Mouse (Mus musculus): ENCODE results near the gene Npas3.
A peak's percentile ranks its signal among the peaks of the same experiment; 100 is the strongest.

The Npas3 gene

GRCm38 (mm10) chr12:54064986-54065385 lies 816.5 kb downstream of the Npas3 start:
- DNase-seq (ENCODE audit: low spot score) = no peak

- DNase-seq (ENCODE audit: low spot score) = no peak
Observed at GRCm38 (mm10) chr12:54065607-54066006, 817.1 kb downstream of the Npas3 start.

GRCm38 (mm10) chr12:54067419-54067818 lies 818.9 kb downstream of the Npas3 start:
- DNase-seq (ENCODE audit: low spot score) = no peak

DNA sequence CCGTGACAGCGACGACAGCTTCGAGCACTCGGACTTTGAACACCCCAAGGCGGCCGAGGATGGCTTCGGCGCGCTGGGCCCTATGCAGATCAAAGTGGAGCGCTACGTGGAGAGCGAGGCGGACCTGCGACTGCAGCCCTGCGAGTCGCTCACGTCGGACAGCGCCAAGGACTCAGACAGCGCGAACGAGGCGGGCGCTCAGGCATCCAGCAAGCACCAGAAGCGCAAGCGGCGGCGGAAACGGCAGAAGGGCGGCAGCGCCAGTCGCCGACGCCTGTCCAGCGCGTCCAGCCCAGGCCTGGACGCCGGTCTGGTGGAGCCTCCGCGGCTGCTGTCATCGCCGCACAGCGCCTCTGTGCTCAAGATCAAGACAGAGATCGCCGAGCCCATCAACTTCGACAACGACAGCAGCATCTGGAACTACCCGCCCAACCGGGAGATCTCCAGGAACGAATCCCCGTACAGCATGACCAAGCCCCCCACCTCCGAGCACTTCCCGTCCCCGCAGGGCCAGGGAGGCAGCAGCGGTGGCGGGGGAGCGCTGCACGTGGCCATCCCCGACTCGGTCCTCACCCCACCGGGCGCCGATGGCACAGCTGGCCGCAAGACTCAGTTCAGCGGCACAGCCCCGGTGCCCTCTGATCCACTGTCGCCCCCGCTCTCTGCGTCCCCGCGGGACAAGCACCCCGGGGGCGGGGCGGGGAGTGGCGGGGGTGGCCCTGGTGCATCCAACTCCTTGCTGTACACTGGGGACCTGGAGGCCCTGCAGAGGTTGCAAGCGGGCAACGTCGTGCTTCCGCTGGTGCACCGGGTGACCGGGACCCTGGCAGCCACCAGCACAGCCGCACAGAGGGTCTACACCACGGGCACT lies 819.6 kb downstream of the Npas3 start:
- no peak for DNase-seq (ENCODE audit: low spot score)

DNA sequence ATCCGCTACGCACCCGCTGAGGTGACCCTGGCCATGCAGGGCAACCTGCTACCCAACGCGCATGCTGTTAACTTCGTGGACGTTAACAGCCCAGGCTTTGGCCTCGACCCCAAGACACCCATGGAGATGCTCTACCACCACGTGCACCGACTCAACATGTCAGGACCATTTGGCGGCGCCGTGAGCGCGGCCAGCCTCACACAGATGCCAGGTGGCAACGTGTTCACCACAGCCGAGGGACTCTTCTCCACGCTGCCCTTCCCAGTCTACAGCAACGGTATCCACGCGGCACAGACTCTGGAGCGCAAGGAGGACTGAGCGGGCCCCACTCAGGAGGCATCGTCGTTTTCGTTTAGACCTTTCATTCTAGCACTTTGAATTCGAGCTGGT lies 820.3 kb downstream of the Npas3 start:
- no peak for DNase-seq (ENCODE audit: low spot score)

GRCm38 (mm10) chr12:54074012-54074411 lies 825.5 kb downstream of the Npas3 start:
- no peak for DNase-seq (ENCODE audit: low spot score)

DNA sequence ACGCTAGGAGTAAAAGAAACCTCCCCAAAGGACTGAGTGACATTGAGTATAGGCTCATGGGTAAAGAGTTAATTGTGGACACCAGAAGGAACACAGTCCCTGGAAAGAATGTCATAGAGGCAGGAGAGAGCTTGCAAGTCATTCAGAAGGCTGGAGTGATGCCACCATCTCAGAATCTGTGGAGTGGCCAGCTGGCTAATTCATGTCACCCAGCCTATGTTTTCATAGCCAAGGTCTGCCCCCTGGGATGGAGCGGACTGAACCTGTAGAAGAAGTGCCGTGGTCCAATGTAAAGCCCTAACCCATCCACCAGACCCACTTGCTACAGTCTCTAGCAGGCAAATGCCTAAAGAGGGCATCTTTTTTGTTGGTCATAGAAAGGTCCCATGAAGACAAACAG lies 832.5 kb downstream of the Npas3 start:
- no peak for DNase-seq (ENCODE audit: low spot score)

DNA sequence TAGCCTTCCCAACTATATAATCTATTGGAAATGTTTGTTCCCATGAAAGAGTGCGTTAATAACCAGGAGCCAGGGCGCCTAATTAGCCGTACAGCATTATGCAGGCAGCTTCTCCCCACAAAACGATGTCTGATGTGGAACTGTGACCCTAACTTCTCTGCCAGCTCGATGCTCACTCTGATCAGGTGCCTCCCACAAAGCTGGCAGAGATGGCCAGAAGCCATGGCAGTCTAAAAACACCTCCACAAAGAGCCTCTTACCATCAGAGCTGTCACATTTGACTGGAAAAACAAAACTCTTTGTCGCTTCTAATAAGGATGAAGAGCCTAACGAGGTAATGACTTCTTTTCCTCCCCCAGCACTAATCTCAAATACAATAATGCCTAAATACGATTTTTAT lies 845.3 kb downstream of the Npas3 start:
- DNase-seq (ENCODE audit: low spot score) = no peak

DNA sequence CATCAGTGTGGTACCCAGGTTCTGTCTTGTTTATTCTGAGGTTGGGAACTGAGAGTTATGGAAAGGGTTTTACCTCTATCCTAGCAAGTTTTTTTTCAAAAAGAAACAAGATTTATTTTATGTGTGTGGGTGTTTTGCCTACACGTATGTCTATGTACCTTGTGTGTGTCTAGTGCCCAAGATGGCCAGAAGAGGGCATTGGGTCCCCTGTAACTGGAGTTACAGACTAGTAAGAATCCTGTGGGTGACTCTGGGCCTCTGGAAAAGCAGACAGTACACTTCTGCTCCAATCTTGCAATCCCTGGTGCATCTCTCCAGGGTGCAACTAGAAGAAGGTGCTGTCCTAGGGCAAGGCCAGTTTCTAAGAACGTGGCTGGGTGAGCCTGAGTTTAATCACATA lies 848.0 kb downstream of the Npas3 start:
- DNase-seq (ENCODE audit: low spot score) = no peak

DNA sequence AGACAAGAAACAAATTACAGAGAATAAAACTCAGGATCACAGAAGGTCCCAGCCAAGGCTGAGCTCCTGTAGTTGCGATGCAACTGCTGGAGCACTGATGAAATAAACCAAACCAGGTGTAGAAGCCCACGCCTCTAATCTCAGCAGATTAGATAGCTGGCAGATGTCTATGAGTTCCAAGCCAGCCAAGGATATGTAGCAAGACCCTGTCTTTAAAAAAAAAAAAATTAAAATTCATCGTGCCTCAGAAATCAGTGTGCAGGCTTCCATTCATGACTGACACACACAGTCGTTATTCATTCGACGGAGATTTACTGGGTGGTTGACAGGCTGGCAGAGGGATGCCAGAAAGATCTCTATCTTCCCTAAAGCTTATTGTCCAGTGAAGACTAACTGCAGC lies 849.7 kb downstream of the Npas3 start:
- no peak for DNase-seq (ENCODE audit: low spot score)

GRCm38 (mm10) chr12:54098785-54099184 lies 850.3 kb downstream of the Npas3 start:
- DNase-seq (ENCODE audit: low spot score) = peak; percentile 35

- DNase-seq (ENCODE audit: low spot score) = no peak
Observed at GRCm38 (mm10) chr12:54099458-54099857, 851.0 kb downstream of the Npas3 start.

- no peak for DNase-seq (ENCODE audit: low spot score)
Observed at GRCm38 (mm10) chr12:54101307-54101870, 852.9 kb downstream of the Npas3 start.

DNA sequence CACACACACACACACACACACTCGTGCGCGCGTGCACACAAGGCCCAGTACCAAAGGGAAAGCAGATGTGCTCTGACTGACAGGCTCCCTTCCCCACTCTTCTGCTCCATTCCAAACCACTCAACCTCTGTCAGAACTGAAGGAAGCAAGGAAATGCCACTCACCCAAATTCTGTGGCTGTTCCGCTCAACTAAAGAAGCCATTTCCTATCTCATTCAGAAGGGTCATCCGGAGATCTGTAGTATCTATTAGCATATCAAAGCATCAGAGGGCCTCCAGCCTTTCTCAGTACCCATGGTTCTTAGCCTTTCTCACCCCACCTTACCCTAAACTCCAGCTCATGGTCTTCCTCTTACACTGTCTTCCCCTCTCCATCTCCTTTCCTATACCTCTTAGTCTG lies 854.0 kb downstream of the Npas3 start:
- no peak for DNase-seq (ENCODE audit: low spot score)

DNA sequence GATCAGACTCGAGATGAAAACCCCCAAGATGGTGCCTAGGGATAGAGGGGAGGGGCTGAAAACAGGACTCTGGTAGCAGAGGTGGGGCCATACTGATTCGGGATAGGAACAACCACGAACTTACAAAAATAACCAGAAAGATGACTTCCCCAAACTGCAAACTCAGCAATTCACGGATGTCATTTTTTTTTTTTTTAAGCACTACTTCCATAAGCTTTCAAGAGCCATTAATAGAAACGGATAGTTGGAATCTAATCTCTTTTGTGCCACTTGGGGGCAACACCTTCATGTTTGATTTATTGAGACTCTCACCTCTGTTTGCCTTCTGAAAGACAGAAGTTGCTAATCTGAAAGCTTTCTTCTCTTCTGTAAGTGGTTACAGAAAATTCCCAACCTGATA lies 857.1 kb downstream of the Npas3 start:
- DNase-seq (ENCODE audit: low spot score) = no peak

DNA sequence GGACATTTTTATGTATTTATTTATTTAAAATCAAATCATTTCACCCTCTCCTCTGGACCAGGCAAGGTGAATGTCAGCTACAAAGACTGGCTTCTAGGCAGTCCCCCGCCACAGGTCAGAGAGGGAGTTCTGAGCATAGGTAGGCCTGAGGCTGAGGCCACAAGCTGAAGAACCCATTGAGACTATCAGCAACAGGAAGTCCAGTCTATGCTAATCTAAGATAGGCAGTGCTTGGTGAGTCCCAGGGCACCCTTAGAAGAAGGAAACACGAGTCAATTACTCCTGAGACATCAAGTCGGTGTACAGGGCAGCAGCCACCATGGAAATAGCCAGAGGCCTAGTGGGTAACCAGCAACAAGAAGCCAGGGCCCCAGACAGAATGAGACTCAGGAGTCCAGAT lies 857.5 kb downstream of the Npas3 start:
- no peak for DNase-seq (ENCODE audit: low spot score)

GRCm38 (mm10) chr12:54110342-54110741 lies 861.9 kb downstream of the Npas3 start:
- DNase-seq (ENCODE audit: low spot score) = no peak

- DNase-seq (ENCODE audit: low spot score) = no peak
Observed at GRCm38 (mm10) chr12:54110930-54111329, 862.5 kb downstream of the Npas3 start.

GRCm38 (mm10) chr12:54120386-54120785 lies 871.9 kb downstream of the Npas3 start:
- DNase-seq (ENCODE audit: low spot score) = no peak

- DNase-seq (ENCODE audit: low spot score) = no peak
Observed at GRCm38 (mm10) chr12:54121286-54121685, 872.8 kb downstream of the Npas3 start.
